Mouse (Mus musculus) 3134 (cell line): ENCODE data around the gene Cadm1.

ENCODE experiments used
- DNase-seq: peaks from one replicate; pipeline ENCODE4 v3.0.0-alpha.2; 2011; ENCODE audit warnings: low spot score; ENCODE audit not compliant: insufficient read length; ENCODE audit errors: extremely low read depth

Cadm1 gene

GRCm38 (mm10) chr9:47605628-47606027, 75.7 kb downstream of the Cadm1 start:
- DNase-seq = no peak

GRCm38 (mm10) chr9:47608441-47608840, 78.5 kb downstream of the Cadm1 start:
- DNase-seq = no peak

- no peak for DNase-seq
Observed at GRCm38 (mm10) chr9:47608921-47609320, 78.9 kb downstream of the Cadm1 start.

- DNase-seq = no peak
Observed at GRCm38 (mm10) chr9:47609443-47609842, 79.5 kb downstream of the Cadm1 start.

GRCm38 (mm10) chr9:47610316-47610715, 80.3 kb downstream of the Cadm1 start:
- no peak for DNase-seq

GRCm38 (mm10) chr9:47612894-47613412, 83.0 kb downstream of the Cadm1 start:
- DNase-seq = no peak

- DNase-seq = no peak
Observed at GRCm38 (mm10) chr9:47615049-47615448, 85.1 kb downstream of the Cadm1 start.

GRCm38 (mm10) chr9:47616391-47616790, 86.4 kb downstream of the Cadm1 start:
- peak; percentile 22 for DNase-seq

GRCm38 (mm10) chr9:47619501-47620029, 89.6 kb downstream of the Cadm1 start:
- no peak for DNase-seq

GRCm38 (mm10) chr9:47623447-47624445, 93.8 kb downstream of the Cadm1 start:
- DNase-seq = no peak

GRCm38 (mm10) chr9:47624565-47625520, 94.9 kb downstream of the Cadm1 start:
- peak; percentile 64 for DNase-seq

GRCm38 (mm10) chr9:47625621-47626210, 95.7 kb downstream of the Cadm1 start:
- peak; percentile 77 for DNase-seq

- no peak for DNase-seq
Observed at GRCm38 (mm10) chr9:47627966-47628365, 98.0 kb downstream of the Cadm1 start.

- no peak for DNase-seq
Observed at GRCm38 (mm10) chr9:47628550-47628949, 98.6 kb downstream of the Cadm1 start.

- DNase-seq = no peak
Observed at GRCm38 (mm10) chr9:47634695-47635094, 104.7 kb downstream of the Cadm1 start.

- DNase-seq = no peak
Observed at GRCm38 (mm10) chr9:47642663-47643062, 112.7 kb downstream of the Cadm1 start.

- DNase-seq = peak; percentile 54
Observed at GRCm38 (mm10) chr9:47645056-47645455, 115.1 kb downstream of the Cadm1 start.

- DNase-seq = no peak
Observed at GRCm38 (mm10) chr9:47651431-47651830, 121.5 kb downstream of the Cadm1 start.

GRCm38 (mm10) chr9:47652203-47652602, 122.2 kb downstream of the Cadm1 start:
- DNase-seq = no peak

GRCm38 (mm10) chr9:47652936-47653335, 123.0 kb downstream of the Cadm1 start:
- no peak for DNase-seq
